Mouse (Mus musculus) heart, embryonic 15.5 days (tissue): ENCODE measurements around the gene Kcnq5. TPM values are rescaled to one million over a fixed set of nuclear protein-coding genes. Genes with fewer than 3 reads are reported as not detected.

Source experiments
- ATAC-seq: fragments of 200-750 bp; cut with Nextera tagmentation; replicated peaks from 2 replicates; pipeline ENCODE4 v1.8.0; 2017; ENCODE audit warnings: low read depth, moderate TSS enrichment; ENCODE audit not compliant: insufficient number of reproducible peaks, insufficient read depth, low FRiP score
- H3K27ac ChIP-seq: fragments of 300-500 bp; sonication (generic); 2 replicates; pipeline ENCODE4 v1.5.1; 2015; ENCODE audit warnings: mild to moderate bottlenecking, inconsistent platforms
- H3K27me3 ChIP-seq: fragments of 300-500 bp; sonication (generic); 2 replicates; pipeline ENCODE4 v1.6.1; 2015; ENCODE audit warnings: inconsistent platforms
- H3K36me3 ChIP-seq: fragments of 300-500 bp; sonication (generic); 2 replicates; pipeline ENCODE4 v1.6.1; 2015; ENCODE audit warnings: mild to moderate bottlenecking, inconsistent platforms
- H3K4me1 ChIP-seq: fragments of 300-500 bp; sonication (generic); replicated peaks from 2 replicates; pipeline ENCODE4 v1.6.1; 2015; ENCODE audit warnings: inconsistent platforms
- H3K4me2 ChIP-seq: fragments of 300-500 bp; sonication (generic); 2 replicates; pipeline ENCODE4 v1.6.1; 2015; ENCODE audit warnings: inconsistent platforms, mild to moderate bottlenecking, moderate library complexity
- H3K4me3 ChIP-seq: fragments of 300-500 bp; sonication (generic); 2 replicates; pipeline ENCODE4 v1.5.1; 2015; ENCODE audit warnings: mild to moderate bottlenecking, inconsistent platforms
- H3K9ac ChIP-seq: fragments of 300-500 bp; sonication (generic); 2 replicates; pipeline ENCODE4 v1.6.1; 2015; ENCODE audit warnings: mild to moderate bottlenecking, inconsistent platforms
- H3K9me3 ChIP-seq: fragments of 300-500 bp; sonication (generic); replicated peaks from 2 replicates; pipeline ENCODE4 v1.6.1; 2016; ENCODE audit warnings: inconsistent platforms
- WGBS: fragments of 180-500 bp; shearing (Covaris S2); methylation state at CpG from one replicate; pipeline ENCODE4 v1.1.7; 2015; ENCODE audit warnings: mixed read lengths; 5-methylcytosine and 5-hydroxymethylcytosine counted together
- polyA plus RNA-seq: library from polyadenylated mRNA; unstranded; fragments of >200 nt; fragmentation: Nextera tagmentation; extraction: Ambion mirVana; gene quantifications from 2 replicates; pipeline ENCODE4 v1.2.1, GENCODE M21; 2015

Kcnq5 gene
- polyA plus RNA-seq, 1 experiment from 2014 or later: 3.0 TPM

DNA sequence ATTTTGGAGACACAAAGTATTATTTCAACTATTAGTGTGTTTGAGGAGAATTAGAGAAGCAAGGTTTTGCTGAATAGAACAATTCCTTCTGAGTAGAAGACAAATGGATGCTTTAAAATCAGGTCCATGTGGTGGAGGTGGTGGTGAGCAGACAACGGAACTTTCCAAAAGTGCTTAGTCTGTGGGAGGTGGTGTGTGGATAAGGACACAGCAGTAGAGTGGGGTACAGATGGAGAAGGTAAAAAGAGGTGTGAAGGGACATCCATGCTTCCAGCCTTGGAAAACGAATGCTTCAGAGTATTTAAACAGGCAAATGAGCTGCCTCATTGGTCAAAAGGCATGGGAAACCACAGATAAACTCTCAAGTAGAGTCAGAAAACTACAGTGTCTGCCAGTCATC is 422.3 kb downstream of the Kcnq5 start:
- ATAC-seq: no peak
- Histone ChIP-seq H3K4me3 (no peak overlapping the region), H3K9ac (no peak overlapping the region), H3K27ac (no peak overlapping the region), H3K36me3 (no peaks in the 10 kb centered on the region), H3K4me2 (no peak overlapping the region), H3K9me3 (no peaks in the 10 kb centered on the region), H3K4me1 (peaks cover 5% of the 10 kb centered on the region), H3K27me3 (no peaks in the 10 kb centered on the region)
- WGBS: 82% methylated on average over 2 of the region's 2 CpGs

DNA sequence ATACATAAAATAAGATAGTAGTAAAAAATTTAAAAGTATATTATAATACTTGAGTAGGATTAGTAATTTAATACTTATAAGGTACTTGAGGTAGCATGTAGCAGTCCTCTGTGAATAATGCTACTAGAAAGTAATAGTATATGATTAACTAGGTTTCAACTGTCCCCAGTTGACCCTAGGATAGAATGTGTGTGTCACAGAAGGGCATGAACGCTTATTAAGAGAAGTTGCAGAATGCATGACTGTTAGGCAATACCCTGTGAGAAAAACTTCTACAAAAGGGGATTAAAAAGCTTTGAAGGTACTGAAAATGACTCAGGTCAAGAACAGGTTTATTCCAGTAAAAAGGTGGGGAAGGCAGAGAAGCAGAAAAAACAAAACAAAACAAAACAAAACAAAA is 430.9 kb downstream of the Kcnq5 start:
- no peaks in the 10 kb centered on the region for H3K9me3 ChIP-seq
- H3K27me3 ChIP-seq: no peaks in the 10 kb centered on the region
- no peaks in the 10 kb centered on the region for H3K36me3 ChIP-seq
- H3K27ac ChIP-seq: no peak overlapping the region
- no peak overlapping the region for H3K4me2 ChIP-seq
- no peak for ATAC-seq
- peaks cover 23% of the 10 kb centered on the region for H3K4me1 ChIP-seq
- H3K9ac ChIP-seq: no peak overlapping the region
- H3K4me3 ChIP-seq: no peak overlapping the region
- WGBS: 53% methylated on average over 1 of the region's 1 CpGs

DNA sequence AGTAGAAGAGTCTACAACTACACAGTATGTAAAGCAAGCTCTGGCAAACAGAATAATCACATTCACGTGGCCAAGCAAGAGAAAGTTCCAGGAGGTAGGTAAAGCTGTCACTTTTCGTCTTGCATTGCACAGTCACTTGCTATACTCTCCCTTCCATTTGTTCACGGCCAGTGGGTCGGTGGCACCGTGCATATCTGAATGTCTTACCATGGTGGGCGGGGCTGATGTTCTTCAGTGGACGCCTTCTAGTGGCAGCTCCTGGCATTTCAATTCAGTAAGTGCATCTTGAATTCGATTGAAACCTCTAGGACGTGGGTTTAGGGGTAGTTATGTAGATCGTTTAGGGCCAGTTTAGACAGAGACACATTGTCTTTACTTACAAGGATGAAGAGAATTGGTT is 439.7 kb downstream of the Kcnq5 start:
- Histone ChIP-seq H3K4me3 (no peak overlapping the region), H3K4me1 (no peaks in the 10 kb centered on the region), H3K27me3 (no peaks in the 10 kb centered on the region), H3K4me2 (no peak overlapping the region), H3K27ac (no peak overlapping the region), H3K36me3 (no peaks in the 10 kb centered on the region), H3K9me3 (no peaks in the 10 kb centered on the region), H3K9ac (no peak overlapping the region)
- no peak for ATAC-seq
- 82% methylated on average over 10 of the region's 10 CpGs for WGBS

GRCm38 (mm10) chr1:21521475-21521874 is 440.3 kb downstream of the Kcnq5 start:
- Histone ChIP-seq H3K4me2 (no peak overlapping the region), H3K4me3 (no peak overlapping the region), H3K27me3 (no peaks in the 10 kb centered on the region), H3K9me3 (no peaks in the 10 kb centered on the region), H3K27ac (no peak overlapping the region), H3K9ac (no peak overlapping the region), H3K4me1 (no peaks in the 10 kb centered on the region), H3K36me3 (no peaks in the 10 kb centered on the region)
- WGBS: 86% methylated on average over 8 of the region's 8 CpGs
- ATAC-seq: no peak

DNA sequence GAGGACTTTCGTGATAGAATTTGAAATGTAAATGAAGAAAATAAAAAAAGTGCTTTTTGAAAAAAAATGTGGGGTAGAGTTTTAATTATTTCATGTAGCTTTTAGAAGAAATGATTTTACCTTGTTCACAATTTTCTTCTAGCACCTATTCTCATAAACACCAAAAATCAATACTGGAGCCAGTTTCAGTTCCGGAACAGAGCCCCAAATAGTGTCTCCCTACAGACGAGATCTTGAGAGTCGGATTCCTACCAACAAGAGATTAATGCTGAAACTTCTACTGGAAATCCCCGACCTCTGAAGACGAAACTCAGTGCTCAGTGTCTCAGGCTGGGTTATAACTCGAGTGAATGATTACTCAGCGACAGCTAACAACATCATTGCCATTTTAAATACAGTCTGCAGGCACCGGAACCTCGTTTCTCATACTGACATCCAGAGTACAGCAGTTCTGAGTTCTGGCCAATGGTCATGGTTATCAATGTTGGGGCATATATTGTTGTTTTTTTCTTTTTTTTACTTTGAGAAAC is 441.6 kb downstream of the Kcnq5 start:
- H3K4me1 ChIP-seq: no peaks in the 10 kb centered on the region
- no peak overlapping the region for H3K27ac ChIP-seq
- H3K4me3 ChIP-seq: no peak overlapping the region
- no peak for ATAC-seq
- H3K9ac ChIP-seq: no peak overlapping the region
- no peaks in the 10 kb centered on the region for H3K9me3 ChIP-seq
- no peak overlapping the region for H3K4me2 ChIP-seq
- no peaks in the 10 kb centered on the region for H3K27me3 ChIP-seq
- 80% methylated on average over 10 of the region's 10 CpGs for WGBS
- H3K36me3 ChIP-seq: no peaks in the 10 kb centered on the region

- ATAC-seq: no peak
- Histone ChIP-seq H3K9ac (no peak overlapping the region), H3K36me3 (no peaks in the 10 kb centered on the region), H3K9me3 (no peaks in the 10 kb centered on the region), H3K4me2 (no peak overlapping the region), H3K27ac (no peak overlapping the region), H3K4me3 (no peak overlapping the region), H3K27me3 (no peaks in the 10 kb centered on the region), H3K4me1 (no peaks in the 10 kb centered on the region)
- WGBS: 78% methylated on average over 7 of the region's 7 CpGs
These were observed 455.1 kb downstream of the Kcnq5 start for GRCm38 (mm10) chr1:21506665-21507064.

DNA sequence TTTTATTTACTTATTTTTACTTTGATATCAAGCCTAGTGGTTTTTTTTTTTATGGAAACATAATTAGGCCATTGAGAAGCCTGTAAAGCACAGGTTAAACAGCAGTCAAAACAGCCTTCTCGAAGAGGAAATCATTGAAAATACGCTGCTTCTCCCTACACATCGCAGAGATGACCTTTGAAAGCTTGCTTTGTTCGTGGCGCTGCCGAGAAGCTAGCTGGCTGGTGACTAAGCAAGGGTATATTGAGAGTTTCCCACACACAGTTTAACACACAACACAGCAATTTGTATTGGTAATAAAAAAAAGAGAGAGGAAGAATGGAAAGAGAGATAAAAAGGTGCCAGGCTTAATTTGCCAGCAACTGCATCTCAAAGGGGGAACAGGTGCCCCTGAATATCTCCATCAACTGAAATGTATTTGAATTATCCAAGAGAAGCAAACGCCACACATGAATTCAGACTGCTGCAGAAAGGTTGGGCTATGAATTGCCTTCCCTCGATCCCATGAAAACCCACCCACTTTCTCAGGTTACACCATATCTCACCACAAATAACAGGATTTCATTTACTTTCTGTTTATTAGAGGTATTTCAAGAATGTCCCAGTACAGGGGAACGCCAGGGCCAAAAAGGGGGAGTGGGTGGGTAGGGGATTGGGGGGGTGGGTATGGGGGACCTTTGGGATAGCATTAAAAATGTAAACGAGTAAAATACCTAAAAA is 461.8 kb downstream of the Kcnq5 start:
- no peaks in the 10 kb centered on the region for H3K27me3 ChIP-seq
- H3K9me3 ChIP-seq: no peaks in the 10 kb centered on the region
- H3K27ac ChIP-seq: no peak overlapping the region
- H3K4me2 ChIP-seq: no peak overlapping the region; the same call in 1 of the 2 replicates
- H3K4me1 ChIP-seq: no peaks in the 10 kb centered on the region
- H3K9ac ChIP-seq: no peak overlapping the region
- WGBS: 50% methylated on average over 10 of the region's 10 CpGs
- no peak overlapping the region for H3K4me3 ChIP-seq
- ATAC-seq: no peak
- no peaks in the 10 kb centered on the region for H3K36me3 ChIP-seq

DNA sequence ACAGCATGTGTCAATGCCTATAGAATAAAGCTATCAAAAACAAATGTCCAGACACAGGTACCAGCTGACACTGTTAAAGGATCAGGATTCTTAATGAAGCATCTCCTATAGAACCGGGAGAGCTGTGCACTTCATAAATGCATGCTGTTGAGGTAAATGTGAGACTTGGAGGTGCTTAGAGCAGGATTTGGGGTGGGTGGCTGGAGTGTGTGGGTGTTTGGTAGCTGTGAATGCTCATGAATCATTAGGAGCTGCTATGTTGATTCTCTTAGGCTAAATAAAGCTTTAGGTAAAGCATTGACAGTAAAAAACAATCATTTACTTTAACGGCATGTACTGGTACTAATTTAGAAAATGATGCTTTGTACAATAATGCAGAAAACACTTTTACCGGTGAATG is 465.4 kb downstream of the Kcnq5 start:
- no peaks in the 10 kb centered on the region for H3K27me3 ChIP-seq
- H3K9me3 ChIP-seq: no peaks in the 10 kb centered on the region
- H3K27ac ChIP-seq: no peak overlapping the region
- no peaks in the 10 kb centered on the region for H3K36me3 ChIP-seq
- no peak for ATAC-seq
- 90% methylated on average over 3 of the region's 3 CpGs for WGBS
- no peaks in the 10 kb centered on the region for H3K4me1 ChIP-seq
- H3K4me2 ChIP-seq: no peak overlapping the region
- H3K9ac ChIP-seq: no peak overlapping the region
- H3K4me3 ChIP-seq: no peak overlapping the region

- Histone ChIP-seq H3K9me3 (no peaks in the 10 kb centered on the region), H3K9ac (no peak overlapping the region), H3K27ac (no peak overlapping the region), H3K27me3 (no peaks in the 10 kb centered on the region), H3K36me3 (no peaks in the 10 kb centered on the region), H3K4me2 (no peak overlapping the region), H3K4me3 (no peak overlapping the region), H3K4me1 (no peaks in the 10 kb centered on the region; the same call in 1 of the 2 replicates)
- WGBS: 83% methylated on average over 3 of the region's 3 CpGs
- no peak for ATAC-seq
These were observed 473.1 kb downstream of the Kcnq5 start for GRCm38 (mm10) chr1:21488645-21489044.

- ATAC-seq: no peak
- no peaks in the 10 kb centered on the region for H3K27me3 ChIP-seq
- WGBS: 48% methylated on average over 5 of the region's 5 CpGs
- no peak overlapping the region for H3K27ac ChIP-seq
- H3K9me3 ChIP-seq: no peaks in the 10 kb centered on the region
- H3K36me3 ChIP-seq: no peaks in the 10 kb centered on the region
- H3K9ac ChIP-seq: no peak overlapping the region
- no peak overlapping the region for H3K4me2 ChIP-seq
- H3K4me1 ChIP-seq: no peaks in the 10 kb centered on the region; the same call in 1 of the 2 replicates
- no peak overlapping the region for H3K4me3 ChIP-seq
These were observed 475.5 kb downstream of the Kcnq5 start for GRCm38 (mm10) chr1:21486266-21486665.

GRCm38 (mm10) chr1:21469311-21469710 is 492.4 kb downstream of the Kcnq5 start:
- Histone ChIP-seq H3K4me3 (no peak overlapping the region), H3K27ac (no peak overlapping the region), H3K4me1 (no peaks in the 10 kb centered on the region), H3K4me2 (no peak overlapping the region), H3K9me3 (no peaks in the 10 kb centered on the region), H3K36me3 (no peaks in the 10 kb centered on the region), H3K9ac (no peak overlapping the region), H3K27me3 (no peaks in the 10 kb centered on the region)
- 83% methylated on average over 6 of the region's 6 CpGs for WGBS
- ATAC-seq: no peak

DNA sequence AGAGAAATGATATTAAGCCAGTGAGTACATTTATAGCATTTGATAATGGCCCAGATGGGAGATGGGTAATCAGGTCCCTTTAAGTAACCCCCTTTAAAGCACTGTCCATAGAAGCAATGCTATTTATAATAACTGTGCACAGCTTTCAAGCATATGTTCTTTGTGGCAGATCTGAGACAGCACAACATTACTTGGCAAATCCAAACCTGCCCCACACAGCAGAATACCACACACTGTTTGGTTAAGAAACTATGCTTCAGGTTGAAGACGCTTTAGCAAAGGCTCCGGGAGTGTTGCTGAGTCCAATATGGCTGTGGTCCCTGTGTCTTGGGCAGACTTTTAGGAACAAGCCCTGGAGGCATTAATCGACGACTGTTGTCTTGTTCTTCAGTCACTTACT is 495.3 kb downstream of the Kcnq5 start:
- H3K36me3 ChIP-seq: no peaks in the 10 kb centered on the region
- H3K4me2 ChIP-seq: no peak overlapping the region
- ATAC-seq: no peak
- H3K27ac ChIP-seq: no peak overlapping the region
- H3K27me3 ChIP-seq: no peaks in the 10 kb centered on the region
- H3K4me3 ChIP-seq: no peak overlapping the region
- no peaks in the 10 kb centered on the region for H3K9me3 ChIP-seq
- H3K4me1 ChIP-seq: no peaks in the 10 kb centered on the region
- WGBS: 86% methylated on average over 4 of the region's 4 CpGs
- no peak overlapping the region for H3K9ac ChIP-seq
